Mouse (Mus musculus): ENCODE measurements around the gene Igfals. TPM values are rescaled to one million over a fixed set of nuclear protein-coding genes. Genes with fewer than 3 reads are reported as not detected.

Gene Igfals
- total RNA-seq (2021): 1 to 10 TPM; 3.6 to 7.0 TPM
- long read RNA-seq, experiment 1, transcript Igfals-206 (2 exons, 995 nt): major isoform, 5 of 12 reads
- long read RNA-seq, experiment 1, transcript Igfals-201 (2 exons, 2,625 nt): major isoform, 5 of 12 reads
- long read RNA-seq, experiment 1, partial matches to known transcripts: 0 of 12 reads
- long read RNA-seq, experiment 1, other reads (novel, unspliced or antisense): 0 of 12 reads
- long read RNA-seq, experiment 2, transcript Igfals-201 (2 exons, 2,625 nt): major isoform, 6 of 11 reads
- long read RNA-seq, experiment 2, partial matches to known transcripts: 0 of 11 reads
- long read RNA-seq, experiment 2, other reads (novel, unspliced or antisense): 0 of 11 reads

DNA sequence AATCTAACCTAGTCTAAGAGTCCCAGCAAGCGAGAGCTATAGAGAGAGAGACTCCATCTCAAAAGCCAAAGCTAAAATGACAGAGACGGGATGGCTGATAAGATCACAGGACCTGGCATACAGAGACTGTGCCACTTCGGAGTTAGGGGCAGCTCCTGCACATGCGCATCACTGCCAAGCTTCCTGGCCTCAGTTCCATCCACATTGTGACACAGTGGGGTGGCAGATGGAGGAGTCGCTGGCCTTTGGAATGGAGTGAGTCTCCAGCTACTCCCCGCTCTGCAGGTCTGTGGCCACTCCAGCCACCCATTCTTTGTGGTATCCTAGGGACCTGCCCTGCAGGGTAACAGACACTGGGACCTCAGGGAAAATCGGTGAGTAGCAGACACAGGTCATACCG, at the start of gene Igfals:
TSS of gene Igfals (plus strand) at position 222 of the 400 bp plus-strand sequence.
- no peak for DNase-seq

DNA sequence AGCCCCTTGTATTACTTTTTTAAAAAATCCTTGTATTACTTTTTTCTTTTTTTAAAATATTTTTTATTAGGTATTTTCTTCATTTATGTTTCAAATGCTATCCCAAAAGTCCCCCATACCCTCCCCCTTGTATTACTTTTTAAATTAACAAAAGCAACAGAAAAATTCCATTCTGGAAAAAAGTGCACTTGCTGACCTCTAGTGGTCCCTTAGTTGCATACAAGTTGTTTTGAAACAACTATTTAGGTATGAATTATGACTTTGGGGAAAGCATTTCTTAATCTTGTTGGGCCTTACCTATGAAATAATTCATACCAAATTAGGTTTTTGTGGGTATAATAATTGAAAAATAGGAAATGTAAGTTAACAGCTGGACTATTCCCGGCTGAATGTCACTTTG, 48.3 kb upstream of the Igfals start:
- no peak for DNase-seq

DNA sequence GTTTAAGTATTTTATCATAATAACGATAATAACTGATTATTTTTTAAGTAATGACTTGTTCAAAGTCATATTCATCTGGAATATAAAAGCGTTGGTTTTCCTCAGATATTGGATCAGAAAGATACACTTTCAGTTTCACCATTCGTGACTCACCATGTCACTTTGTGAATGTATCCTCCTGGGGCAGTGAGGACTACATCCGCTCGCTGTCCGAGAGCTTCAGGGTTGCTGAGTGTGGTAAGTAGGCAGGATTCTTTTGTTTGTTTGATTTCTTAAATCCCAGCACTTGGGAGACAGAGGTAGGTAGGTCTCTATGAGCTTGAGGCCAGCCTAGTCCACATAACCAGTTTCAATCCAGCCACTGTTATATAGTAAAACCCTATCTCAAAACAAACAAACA, 47.6 kb upstream of the Igfals start:
- DNase-seq: no peak

DNA sequence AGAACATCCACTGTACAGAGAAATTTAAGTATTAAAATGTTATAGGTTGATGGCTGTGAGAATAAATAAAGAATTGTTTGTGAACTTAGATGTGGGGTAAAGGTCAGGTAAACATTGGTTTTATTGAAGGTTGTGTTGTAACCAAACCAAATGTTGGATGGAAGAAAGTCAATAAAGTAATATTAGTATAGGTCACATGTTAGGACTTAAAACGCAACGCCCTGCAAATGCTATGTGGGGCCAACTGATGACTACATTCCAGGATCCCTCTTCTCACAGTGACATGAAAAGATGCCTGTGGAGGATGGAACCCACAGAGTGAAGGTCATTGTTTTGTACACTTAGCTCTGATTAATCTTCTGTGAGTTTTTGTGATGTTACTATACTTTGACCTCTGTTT, 46.3 kb upstream of the Igfals start:
- no peak for DNase-seq

DNA sequence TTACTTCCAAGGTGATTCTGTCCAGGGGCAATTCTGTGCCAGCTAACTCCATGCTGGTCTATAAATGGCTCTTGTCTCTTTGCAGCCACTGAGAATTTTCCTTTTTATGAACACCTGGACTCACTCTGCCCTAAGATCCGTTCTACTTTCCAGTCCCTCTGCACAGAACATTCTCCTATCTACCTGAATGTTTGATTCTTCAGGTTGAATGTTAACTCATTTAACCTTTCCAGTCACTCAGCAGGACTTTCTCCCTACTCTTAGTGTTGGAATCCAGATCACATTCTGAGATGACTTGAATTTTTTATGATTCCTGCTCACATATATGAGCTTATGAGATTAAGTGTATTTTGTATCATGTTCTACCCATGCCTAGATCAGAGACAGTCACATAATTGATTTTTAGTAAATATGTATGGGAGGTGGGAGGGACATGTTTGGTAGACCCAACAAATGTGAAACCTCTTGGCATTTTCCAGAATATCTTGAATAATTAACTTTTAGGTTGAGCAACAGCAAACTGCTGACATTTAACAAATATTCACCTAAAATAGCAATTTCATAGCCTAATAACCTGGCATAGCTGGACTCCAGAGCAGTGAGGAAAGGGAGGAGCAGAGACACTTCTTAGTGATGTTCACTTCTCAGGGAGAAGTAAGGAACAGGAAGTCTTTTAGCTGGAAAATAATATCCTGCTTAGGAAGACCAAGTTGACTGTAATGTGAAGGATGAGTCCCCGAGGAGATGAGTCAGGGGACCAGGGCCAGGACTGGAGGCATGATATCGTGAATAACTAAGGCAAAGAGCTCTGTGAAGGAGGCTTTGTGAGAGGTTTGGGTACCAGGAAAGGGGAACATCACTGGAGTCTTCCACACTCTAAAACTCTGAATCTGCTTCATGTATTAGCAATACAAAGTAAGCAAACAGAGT, 44.2 kb upstream of the Igfals start:
- no peak for DNase-seq

DNA sequence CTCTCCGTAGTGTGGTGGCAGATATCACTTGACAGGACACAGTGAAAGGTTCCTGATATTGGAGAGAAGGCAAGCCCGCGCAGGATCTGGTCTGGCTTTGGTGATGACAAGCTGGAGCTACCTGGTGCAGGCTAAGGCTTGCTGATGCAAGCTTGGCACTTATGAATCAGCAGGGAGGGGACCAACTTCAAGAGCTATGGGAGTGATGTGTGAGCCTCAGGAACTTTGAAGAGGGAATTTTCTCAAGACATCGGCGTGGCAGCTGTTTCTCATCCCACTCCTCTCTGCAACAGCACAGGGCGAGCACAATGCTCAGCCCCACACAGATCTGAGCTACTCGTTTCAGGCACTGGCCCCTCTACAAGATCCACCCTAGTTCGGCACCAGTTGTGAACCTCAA, 26.0 kb upstream of the Igfals start, which contains the start of gene Hagh:
TSS of gene Hagh (plus strand) at position 302 of the 400 bp plus-strand sequence.
- no peak for DNase-seq

DNA sequence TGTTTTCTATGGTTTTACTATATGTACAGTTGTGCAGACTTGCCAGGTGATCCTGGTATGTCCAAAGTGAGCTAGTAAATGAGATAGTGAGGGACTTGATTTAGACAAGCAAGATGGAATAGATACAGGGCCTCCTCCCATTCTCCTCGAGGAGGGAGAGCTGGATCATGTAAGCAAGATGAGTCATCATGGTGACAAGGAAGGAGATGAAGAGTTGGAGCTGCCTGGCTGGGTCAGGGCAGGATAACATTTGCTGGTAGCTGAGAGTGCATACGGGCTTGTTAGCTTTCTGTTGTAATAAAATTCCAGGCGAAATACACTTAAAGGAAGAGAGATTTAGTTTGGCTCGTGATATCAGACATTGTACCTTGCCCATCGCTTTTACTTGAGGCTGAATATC, 25.5 kb upstream of the Igfals start:
- no peak for DNase-seq

DNA sequence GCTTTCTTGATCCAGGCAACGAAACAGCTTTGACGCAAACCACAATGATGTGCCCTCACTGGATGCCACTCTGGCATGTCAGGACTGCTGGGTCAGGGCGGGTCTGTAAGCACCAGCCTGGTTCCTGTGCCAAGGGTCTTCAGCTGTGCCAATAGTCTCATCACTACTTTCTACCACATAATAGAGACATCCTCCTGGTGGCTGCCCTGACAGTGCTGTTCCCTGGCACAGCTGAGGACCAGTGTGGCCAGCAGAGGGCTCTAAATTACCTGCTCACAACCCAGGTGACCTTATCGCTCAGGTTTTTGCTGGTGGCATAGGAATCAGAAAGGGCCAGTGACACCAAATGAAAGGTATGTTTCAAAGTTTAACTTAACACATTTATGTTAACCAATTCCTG, 24.7 kb upstream of the Igfals start:
- DNase-seq: no peak

DNA sequence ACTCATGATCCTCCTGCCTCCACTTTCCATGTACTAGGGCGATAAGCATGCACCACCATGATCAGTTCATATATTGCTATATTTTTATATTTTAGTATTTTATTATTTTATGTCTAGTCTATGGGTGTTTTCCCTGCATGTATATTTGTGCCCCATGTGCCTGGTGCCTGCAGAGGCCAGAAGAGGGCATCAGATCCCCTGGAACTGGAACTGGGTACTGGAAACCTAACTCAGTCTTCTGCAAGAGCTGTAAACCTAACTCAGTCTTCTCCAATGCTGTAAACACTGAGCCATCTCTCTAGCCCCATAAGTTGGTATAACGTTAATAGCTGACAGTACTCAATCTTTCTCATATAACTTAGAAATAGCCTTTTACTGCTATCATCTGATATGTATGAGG, 23.2 kb upstream of the Igfals start:
- DNase-seq: no peak

DNA sequence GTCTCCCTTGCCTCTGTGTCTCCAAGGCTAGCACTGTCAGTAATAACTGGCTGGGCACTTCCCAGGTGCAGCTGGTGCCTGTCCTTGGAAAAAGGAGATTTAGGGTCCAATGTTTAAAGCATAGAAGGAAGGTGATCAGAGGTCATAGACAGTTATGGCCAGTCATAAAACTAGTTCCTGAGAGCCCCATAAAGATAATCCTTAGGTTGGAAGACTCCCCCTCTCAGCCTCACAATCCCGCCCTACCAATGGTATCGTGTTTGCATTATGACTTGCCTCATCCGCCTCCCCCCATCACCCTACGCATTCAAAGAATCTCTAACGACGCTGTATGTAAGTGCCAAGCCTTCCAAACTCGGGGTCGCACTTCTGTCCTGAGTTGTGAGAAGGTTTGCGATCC, 21.3 kb upstream of the Igfals start:
- DNase-seq: no peak

DNA sequence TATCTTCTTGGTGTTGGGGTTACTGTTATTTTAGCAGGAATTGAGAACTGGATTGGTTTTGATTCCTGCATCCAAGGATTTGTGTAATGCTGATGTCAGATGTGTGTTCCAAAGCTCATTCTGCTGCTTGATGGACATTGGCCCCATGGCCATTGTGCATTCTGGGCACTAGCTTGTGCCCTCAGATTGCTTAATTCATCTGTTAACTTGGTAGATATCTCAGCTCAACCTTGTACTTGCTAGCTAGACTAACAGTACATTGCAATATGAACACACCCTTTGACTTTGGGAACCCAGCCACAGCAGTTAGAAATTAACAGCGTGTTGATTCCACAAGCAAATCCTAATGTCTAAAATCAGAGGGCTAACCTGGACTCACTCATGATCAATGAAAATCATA, 18.4 kb upstream of the Igfals start:
- no peak for DNase-seq

DNA sequence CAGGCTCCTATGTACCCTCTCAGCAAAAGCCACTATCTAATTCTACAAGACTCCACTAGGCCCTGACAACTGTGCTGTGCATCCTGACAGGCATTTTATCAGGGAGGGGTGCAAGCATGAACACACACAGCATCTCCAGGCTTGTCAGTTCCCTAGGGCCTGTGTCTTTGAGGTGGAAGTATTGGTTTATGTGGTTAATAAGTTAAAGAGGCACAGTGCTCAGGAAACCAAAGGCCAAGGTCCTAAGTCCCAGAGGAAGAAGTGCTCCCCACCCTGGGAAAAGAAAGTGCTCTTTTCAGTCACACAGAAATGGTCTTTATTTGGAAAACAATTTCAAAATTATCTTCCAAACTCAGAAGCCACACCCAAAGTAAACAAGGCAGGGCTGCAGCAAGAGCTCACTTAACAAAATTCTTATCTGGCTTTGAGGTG, 17.2 kb upstream of the Igfals start:
- DNase-seq: no peak

DNA sequence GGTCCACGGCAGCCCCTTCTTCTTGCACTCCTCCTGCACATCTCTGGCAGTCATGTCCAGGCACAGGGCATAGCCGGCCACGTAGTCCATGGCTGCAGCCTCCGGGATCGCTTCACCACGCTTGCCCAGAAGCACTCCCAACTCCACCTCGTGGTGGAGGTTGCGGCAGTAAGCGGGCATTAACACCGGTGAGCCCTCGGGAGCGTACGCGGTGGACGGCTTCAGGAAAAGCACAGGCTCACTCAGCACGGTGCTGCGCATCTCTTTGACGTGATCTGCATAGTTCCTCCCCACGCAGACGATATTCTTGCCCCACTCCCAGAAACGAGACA, 16.1 kb upstream of the Igfals start:
- no peak for DNase-seq

DNA sequence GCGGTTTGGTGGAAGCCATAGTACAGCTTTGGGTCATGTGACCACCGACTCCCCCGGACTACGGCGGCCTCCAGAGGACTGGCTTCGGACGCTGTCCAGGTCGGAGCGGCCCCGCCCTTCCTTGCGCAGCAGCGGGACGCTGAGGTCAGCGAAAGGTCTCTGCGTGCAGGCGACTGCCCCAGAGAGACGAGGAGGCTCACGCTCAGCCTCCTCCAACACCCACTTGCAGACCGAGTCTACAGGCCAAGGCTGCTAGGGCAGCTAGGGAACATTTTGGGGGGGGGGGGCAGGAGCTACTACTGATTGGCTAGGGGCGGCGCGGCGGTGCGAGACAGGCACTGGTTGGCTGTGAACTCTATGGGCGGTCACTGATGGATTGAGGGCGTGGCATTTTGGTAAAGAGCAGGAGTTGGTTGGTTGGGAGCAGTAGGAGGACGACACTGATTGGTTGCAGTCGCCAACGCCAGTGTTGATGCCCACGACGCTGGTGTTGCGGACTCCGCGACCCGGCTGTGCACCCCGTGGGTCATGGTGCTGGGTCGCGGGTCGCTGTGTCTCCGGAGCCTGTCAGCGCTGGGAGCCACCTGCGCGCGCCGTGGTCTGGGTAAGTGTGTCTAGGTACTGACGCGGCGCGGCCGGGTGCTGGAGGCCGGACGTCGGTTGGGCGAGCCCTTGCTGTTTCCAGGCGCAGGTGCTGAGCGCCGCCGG, 15.6 kb upstream of the Igfals start, which contains the start of gene Fahd1:
TSS of gene Fahd1 (minus strand) at position 300 of the 708 bp plus-strand sequence.
- DNase-seq: peak; percentile 89

DNA sequence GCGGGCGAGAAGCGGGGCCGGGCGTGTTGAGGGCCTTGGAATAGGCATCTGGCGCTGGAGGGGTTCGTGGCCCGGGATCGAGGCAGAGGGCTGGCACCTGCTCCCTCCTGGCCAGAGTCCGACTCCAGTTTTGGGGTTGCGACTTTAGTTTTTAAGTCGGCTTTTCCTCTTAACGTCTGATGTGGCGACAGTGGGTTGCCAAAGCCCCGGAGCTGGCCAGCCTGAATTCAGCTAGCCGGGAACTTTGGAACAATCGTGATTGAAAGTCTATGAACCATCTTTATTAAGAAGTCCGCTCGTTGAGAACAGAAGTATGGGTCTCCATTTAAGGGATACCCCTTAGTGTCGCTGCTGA, 15.0 kb upstream of the Igfals start:
- DNase-seq: no peak

DNA sequence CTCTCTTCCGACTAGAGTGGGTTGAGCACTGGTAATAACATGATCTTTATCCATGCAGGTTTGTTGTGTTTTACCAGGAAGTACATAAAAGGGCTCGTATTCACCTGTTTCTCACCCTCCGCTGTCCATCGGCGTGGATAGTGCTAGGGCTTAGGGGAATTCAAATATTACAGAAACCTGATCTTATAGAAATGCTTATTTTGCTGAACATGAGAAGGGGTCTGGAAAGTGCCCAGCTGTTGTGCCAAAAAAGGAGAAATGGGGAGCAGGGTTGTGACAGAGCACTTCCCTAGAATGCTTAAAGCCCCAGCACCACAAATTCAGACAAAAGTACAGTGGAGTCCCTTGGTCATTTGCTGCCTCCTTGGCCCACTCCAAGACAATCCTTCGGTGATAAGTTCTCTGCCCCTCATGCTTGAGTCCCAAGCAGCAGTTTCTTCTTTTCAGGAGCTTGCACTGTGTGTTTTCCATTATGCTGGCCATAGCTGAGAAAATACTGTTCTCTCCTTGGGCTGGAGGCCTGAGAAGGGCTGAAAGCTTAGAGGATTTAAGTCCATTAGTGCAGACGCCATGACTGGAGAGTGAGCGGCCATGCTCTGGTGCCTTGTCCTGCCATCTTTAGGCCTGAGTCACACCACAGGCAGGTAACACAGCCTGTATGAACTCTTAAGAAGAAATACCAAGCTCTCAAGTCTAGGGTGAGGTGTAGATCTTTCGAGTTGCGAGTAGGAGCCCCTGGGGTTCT, 14.2 kb upstream of the Igfals start:
- DNase-seq: no peak

DNA sequence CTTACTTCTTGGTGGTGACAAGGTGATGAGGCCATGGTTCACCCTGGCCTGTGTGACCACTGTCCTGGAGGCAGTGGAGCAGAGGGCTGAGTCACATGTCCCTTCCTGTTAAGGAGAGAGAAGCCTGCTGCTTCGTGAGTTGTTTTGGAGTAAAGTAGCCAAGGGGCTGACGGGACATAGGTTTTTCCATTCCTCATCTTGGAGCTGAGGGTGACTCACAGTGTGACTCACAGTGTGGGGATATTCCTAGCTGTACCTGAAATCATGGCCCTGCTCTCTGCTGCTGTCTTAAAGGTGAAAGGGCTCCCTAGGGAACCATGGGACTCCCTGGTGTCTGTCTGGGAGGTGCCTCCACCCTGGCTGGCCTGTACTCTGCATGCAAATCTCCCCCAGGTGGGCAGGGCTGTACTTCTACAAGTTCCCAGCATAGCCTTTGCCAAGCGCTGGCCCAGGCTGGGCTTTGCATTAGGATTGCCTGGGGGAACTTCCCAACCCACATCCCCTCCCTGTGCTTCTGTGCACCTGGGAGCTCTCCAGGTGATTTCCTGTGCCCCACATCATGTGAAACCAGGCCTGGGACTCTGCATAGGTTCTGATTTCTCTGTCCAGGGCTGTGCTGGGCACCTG, 9.8 kb upstream of the Igfals start:
- no peak for DNase-seq

DNA sequence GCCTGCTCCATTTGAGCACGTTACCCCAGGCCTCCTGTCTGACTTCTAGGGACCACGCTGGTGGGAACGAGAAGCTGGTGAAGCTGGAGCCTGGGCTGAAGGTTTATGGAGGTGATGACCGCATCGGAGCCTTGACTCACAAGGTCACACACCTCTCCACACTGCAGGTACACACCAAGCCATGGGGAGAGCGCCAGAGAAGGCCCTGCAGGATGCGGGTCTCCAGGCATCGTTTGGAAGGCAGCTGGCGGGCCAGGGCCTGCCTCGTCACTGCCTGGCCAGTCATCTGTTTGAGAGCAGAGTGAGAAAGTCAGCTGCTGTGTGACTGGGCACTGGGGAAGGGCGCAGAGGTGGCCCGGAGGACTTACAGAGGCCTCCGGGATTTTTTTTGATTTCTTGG, 9.2 kb upstream of the Igfals start:
- no peak for DNase-seq

DNA sequence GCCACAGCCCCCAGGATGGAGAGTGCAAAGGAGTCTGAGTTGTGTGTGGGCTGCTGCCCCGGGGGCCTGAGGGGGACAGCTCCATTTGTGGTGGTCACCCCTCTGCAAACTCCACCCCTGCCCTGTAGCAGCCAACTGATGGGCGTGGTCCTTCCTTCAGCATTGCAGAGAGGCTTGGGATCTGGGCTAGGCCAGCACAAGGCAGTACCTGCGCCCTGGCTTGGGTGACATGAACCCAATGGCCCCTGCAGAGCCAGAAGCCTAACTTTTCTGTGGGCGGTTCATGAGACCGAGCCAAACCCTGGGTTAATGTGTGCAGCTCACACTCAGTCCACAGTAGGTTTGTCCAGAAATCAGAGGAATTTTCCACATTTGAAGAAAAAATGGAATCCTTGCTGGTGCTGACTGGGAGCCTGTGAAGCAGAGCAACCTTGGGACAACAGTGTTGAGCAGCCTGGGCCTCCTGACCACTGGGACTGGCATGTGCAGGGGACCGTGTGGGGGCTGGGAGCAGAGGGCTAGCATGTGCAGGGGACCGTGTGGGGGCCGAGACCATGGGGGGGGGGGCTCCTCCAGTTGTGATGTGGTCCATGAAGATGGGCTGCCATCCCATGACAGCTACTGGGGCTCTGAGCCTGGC, 7.8 kb upstream of the Igfals start:
- DNase-seq: no peak

DNA sequence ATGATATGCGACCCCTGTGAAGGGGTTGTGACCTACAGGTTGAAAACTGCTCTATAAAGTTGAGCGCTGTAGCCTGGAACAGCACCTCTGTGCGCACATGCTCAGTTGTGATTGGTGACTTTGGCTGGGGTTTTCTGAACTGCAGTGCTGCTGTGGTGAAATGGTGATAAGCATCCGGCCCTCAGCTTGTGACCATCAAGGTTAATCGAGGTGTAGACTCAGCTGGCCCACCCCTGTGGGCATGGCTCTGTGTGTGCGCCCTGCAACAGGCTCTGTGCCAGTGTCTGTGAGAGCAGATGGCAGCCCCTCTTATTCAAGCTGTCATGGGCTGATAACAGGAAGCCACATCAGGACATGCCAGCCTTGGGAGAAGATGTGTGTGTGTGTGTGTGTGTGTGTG, 6.8 kb upstream of the Igfals start:
- no peak for DNase-seq

DNA sequence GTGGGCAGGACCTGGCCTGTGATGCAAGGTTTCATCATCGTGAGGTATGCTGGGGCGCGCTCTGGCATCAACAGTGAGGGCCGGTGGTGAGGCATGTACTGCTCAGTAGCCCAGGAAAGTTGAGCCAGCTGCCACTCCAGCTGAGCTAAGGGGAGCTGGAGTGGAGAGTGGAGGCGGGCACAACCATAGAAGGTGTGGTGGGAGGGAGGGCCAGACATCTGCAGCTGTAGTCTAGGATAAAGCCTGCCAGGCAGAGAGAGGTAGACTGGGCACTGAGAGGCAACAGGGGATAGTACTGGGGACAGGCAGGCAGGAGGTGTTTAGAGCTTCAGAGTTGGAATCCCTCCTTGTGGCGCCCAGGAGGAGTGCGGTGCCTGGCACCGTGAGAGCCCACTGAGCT, 5.7 kb upstream of the Igfals start:
- DNase-seq: no peak
